Mouse (Mus musculus): ENCODE measurements around the gene Eda.
A peak's percentile ranks its signal among the peaks of the same experiment; 100 is the strongest.

Eda gene

DNA sequence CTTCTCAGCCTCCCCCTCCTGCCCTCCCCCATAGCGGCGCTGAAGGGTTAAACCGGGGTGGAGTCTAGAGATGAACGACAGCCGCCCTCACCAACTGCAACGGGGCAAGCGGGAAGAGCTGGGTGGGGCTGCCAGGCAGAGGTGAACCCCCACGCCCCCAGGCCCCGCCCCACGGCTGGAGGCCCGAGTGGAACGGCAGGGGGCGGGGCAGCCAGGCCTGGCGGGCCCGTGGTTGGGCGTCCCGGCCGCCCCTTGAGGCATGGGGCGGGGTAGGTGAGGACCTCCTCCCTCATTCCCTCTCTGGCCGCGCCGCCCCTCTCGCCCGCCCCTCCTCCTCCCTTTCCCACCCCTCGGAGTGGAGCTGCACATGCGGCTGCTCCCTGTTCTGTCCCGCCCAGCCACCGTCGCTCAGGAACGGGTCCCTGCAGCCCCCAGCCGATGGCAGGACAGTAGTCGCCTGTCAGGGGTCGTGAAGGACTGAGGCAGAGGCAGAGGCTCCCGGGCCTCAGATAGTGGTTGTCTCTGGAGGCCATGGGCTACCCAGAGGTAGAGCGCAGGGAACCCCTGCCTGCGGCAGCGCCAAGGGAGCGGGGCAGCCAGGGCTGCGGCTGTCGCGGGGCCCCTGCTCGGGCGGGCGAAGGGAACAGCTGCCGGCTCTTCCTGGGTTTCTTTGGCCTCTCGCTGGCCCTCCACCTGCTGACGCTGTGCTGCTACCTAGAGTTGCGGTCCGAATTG, at the start of gene Eda:
TSS of gene Eda (plus strand) at position 357 of the 735 bp plus-strand sequence.
- DNase-seq (ENCODE audit: low read depth): peak; percentile 15

GRCm38 (mm10) chrX:99961002-99961401, 14.4 kb upstream of the Eda start:
- DNase-seq (ENCODE audit: low read depth): no peak

- no peak for DNase-seq (ENCODE audit: low read depth)
Observed at GRCm38 (mm10) chrX:99970111-99970510, 5.3 kb upstream of the Eda start.

DNA sequence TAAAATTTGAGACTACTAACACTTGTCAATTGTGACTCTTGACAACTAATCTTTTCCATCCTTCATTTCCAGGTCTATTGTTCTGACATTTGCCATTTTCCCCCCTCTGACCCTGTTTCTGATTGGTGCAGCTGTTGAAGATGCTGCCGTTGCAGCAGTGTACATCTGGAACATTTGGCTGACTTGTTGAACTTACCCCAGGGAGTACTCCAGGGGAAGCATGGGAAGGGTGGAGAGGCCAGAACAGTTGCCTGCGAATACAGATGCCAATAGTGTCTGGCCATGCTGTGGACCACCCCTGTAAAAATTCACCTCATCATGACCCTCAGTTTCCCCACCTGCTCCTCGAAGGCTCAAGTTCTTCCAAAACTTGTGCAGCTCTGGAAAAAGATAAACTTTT, 1.0 kb upstream of the Eda start:
- no peak for DNase-seq (ENCODE audit: low read depth)

GRCm38 (mm10) chrX:99974803-99975202, 603 bp upstream of the Eda start:
- DNase-seq (ENCODE audit: low read depth): no peak

DNA sequence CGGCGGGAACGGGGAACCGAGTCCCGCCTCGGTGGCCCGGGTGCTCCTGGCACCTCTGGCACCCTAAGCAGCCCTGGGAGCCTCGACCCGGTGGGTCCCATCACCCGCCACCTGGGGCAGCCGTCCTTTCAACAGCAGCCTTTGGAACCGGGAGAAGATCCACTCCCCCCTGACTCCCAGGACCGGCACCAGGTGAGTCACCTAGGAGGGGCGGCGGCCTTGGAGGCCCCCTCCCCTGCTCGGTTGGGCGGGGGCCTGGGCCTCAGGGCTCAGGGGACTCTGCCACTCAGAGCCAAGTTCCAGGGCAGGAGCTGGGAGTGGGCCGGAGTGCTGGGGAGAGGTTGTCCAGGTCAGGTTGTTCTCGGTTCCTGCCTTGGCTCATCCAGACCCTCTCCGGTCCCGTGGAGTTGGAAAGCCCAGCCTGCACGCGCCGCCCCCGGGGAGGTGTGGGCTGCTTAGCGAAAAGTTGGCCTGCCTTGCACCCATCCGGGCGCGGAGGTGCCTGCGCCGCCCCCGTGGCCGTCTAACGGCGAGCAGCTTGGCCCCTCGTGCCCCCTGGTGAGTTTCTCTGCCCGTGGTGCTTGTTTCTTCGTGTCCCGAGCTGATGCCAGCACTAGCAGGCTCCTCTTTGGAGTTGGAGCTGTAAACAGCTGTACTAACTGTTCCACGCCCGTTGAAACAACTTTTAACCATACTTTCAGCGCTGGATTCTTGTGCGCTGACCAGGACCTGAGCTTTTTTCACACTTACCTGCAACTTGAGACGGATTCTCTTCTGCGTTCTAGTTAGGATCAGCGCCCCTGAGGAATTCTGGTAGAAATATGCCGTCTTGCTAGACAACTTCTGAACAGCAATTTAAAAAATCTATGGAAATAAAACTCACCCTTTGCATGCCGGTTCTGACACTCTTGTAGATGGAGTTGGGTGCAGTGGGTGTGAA, 849 bp downstream of the Eda start:
- no peak for DNase-seq (ENCODE audit: low read depth)

- no peak for DNase-seq (ENCODE audit: low read depth)
Observed at GRCm38 (mm10) chrX:99978354-99978753, 2.9 kb downstream of the Eda start.

GRCm38 (mm10) chrX:99993434-99993833, 18.0 kb downstream of the Eda start:
- no peak for DNase-seq (ENCODE audit: low read depth)

- DNase-seq (ENCODE audit: low read depth): no peak
Observed at GRCm38 (mm10) chrX:99999342-99999741, 23.9 kb downstream of the Eda start.

- no peak for DNase-seq (ENCODE audit: low read depth)
Observed at GRCm38 (mm10) chrX:100118362-100118761, 143.0 kb downstream of the Eda start.

- no peak for DNase-seq (ENCODE audit: low read depth)
Observed at GRCm38 (mm10) chrX:100195286-100195685, 219.9 kb downstream of the Eda start.

- DNase-seq (ENCODE audit: low read depth): no peak
Observed at GRCm38 (mm10) chrX:100313652-100314051, 338.2 kb downstream of the Eda start.

DNA sequence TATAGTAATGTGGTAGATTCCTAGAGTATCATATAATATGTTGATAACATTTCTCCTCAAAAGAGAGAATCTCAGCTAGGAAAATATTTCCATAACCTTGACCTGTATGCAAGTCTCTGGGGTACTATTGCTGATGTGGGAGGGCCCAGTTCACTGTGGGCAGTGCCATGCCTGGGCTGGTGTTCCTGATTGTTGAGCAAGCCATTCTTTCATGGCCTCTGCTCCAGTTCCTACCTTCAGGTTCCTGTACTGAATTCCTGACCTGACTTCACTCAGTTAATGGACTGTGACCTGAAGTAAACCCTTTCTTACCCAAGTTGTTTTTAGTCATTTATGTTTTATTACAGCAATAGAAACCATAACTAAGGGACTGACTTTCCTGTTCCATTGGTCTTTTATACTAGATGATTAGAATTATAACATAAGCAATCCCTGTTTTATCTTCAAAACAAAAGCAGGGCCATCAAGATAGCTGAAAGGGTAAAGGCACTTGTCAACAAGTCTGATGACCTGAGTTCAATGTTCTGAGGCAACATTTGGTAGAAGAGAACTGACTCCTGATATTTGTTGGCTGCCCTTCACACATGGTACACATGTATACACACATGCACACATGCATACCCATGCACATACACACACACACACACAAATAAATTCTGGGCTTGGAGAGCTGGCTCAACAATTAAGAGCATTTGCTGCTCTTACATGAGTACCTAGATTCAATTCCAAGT, 338.9 kb downstream of the Eda start:
- DNase-seq (ENCODE audit: low read depth): no peak

DNA sequence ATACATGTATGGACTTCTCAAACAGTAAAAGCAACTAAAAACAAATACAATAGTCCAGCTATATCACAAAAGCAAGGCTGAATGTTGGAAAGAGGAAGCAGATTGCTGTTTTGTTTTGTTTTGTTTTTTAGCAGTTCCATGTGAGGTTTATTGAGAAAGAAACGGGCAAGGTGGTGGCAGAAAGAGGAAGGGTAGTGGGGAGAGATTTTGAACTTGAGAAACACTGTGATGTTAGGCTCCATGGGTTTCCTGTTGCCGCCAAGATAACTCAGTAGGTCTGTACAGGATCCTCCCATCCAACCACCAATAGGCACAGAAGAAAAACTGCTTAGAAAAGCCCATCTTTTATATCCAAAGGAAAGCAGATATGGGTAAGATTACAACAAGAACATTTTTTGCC, 365.3 kb downstream of the Eda start:
- no peak for DNase-seq (ENCODE audit: low read depth)

DNA sequence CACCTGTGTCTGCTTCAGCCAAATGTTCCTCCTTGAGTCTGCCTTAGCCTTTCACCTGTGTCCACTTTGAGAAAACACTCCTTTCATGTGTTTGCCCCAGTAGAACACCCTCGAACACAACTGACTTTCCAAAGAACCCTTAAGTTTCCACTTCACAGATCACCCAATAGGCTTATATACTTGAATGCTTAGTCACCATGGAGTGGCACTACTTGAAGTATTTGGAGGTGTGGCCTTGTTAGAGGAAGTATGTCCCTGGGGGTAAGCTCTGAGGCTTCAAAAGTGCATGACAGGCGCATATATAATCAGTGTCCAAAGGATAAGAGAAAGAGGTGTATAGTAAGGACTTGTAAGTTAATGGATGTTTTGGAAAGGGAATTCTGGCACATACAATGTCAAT, 369.0 kb downstream of the Eda start:
- no peak for DNase-seq (ENCODE audit: low read depth)

- DNase-seq (ENCODE audit: low read depth): no peak
Observed at GRCm38 (mm10) chrX:100356974-100357373, 381.6 kb downstream of the Eda start.

DNA sequence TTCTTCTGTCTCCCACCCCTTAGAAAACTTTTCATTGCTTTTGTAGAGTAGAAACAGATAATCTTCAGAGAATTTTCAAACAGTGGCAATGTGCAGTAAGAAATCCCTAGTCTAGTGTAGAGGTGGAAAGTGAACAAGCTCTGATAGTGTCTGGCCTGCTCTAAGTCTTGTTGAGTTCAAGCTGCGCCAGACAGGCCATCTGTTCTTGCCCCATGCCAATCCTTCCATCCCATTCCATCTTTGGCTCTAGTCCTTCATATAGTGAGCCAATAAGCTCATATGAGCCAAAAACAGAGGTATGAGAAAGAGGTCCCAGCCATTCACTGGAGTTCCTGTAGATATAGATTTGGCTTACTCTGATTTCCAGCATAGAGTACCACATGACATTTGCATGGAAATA, 414.5 kb downstream of the Eda start:
- DNase-seq (ENCODE audit: low read depth): no peak

GRCm38 (mm10) chrX:100392304-100392703, 416.9 kb downstream of the Eda start:
- no peak for DNase-seq (ENCODE audit: low read depth)

GRCm38 (mm10) chrX:100394223-100394861, 418.9 kb downstream of the Eda start:
- DNase-seq (ENCODE audit: low read depth): no peak

DNA sequence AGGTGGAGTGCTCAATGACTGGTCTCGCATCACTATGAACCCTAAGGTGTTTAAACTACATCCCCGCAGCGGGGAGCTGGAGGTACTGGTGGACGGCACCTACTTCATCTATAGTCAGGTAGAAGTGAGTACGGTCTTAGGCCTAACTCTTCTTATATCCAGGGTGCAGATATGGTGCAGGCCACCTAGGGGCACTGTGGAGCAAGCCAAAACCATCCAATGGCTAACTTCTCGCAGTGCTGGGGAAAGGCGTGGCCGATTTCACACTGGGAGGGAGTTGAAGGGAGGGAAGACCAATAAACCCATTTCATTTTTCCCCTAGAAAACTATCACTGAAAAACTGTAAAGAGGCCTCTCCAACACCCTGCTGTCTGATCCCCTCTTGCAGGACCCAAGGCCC, 419.6 kb downstream of the Eda start:
- no peak for DNase-seq (ENCODE audit: low read depth)

GRCm38 (mm10) chrX:100400900-100401299, 425.5 kb downstream of the Eda start:
- DNase-seq (ENCODE audit: low read depth): no peak

DNA sequence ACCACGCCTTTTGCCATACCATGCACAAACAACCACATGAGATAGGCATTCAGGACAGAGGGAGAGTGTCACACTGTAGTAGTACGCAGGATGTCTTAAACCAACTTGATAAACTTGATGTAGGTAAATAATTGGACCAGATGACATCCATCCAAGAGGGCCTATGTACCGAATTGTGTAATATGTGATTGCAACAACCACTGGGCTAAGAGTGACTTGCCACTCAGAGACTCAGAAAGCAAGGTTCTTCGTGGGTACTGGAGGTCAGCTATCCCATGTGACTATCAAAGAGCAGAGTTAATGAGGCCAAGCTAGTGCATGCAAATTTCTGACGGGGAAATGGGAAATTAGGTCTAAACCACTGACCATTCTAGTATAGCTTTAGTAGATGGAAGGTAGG, 426.3 kb downstream of the Eda start:
- no peak for DNase-seq (ENCODE audit: low read depth)
